Mouse (Mus musculus): Measurements from ENCODE around the gene Nlrc5. TPM values are rescaled to one million over a fixed set of nuclear protein-coding genes. Genes with fewer than 3 reads are reported as not detected.

The Nlrc5 gene
- polyA plus RNA-seq, 1 experiment: 0.16 TPM

- H3ac ChIP-seq (ENCODE audit: control insufficient read depth, insufficient read length, low read depth): no peak overlapping the region
- no peaks in the 10 kb centered on the region for H3K27me3 ChIP-seq (ENCODE audit: control insufficient read depth, insufficient read depth, insufficient read length)
- no peak for TF ChIP-seq USF1 (IDR thresholded peaks at IDR 0.05; ENCODE audit: low read depth)
- no peak for TF ChIP-seq FOSL1 (IDR thresholded peaks at IDR 0.05; ENCODE audit: insufficient read depth, low read length, poor library complexity, severe bottlenecking)
- no peak for TF ChIP-seq CTCF (IDR thresholded peaks at IDR 0.05; ENCODE audit: control insufficient read depth, insufficient read depth, insufficient read length)
- no peak for TF ChIP-seq MYOG (IDR thresholded peaks at IDR 0.05; ENCODE audit: control insufficient read depth, extremely low read depth, insufficient read length)
- no peak for TF ChIP-seq MAX (IDR thresholded peaks at IDR 0.05)
- no peak for TF ChIP-seq MYOD1 (IDR thresholded peaks at IDR 0.05; ENCODE audit: control insufficient read depth, insufficient read length, low read depth)
- no peak for TF ChIP-seq CEBPB (IDR thresholded peaks at IDR 0.05; ENCODE audit: low read depth)
- H3K79me2 ChIP-seq (ENCODE audit: control insufficient read depth, insufficient read depth): peaks cover 36% of the 10 kb centered on the region
- no peak overlapping the region for H3K4me3 ChIP-seq (ENCODE audit: insufficient read depth, poor library complexity, severe bottlenecking)
- H3K79me3 ChIP-seq (ENCODE audit: low read depth): peaks cover 22% of the 10 kb centered on the region
- H3K36me3 ChIP-seq (ENCODE audit: control insufficient read depth, insufficient read depth): peaks cover 52% of the 10 kb centered on the region
These were observed 44.6 kb upstream of the Nlrc5 start for GRCm38 (mm10) chr8:94389531-94389930.

DNA sequence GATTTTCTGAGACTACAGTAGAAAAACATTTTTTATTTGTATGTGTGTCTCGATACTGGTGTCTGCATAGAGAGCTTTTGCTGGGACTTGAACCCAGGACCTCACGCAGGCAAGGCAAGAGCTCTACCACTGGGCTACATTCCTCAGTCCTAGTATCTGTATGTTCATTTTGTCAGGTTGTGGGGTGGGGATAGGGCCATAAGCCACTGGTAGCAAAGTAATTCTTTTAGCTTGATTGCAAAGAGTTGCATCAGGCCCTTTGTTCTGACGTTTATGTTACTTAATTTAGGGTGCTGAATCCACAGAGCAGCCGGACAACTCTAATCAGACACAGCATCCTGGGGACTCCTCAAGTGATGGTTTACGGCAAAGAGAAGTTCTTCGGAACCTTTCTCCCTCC, 43.7 kb upstream of the Nlrc5 start:
- Histone ChIP-seq H3K79me2 (ENCODE audit: control insufficient read depth, insufficient read depth) (peaks cover 36% of the 10 kb centered on the region), H3K79me3 (ENCODE audit: low read depth) (peaks cover 22% of the 10 kb centered on the region), H3K4me3 (ENCODE audit: insufficient read depth, poor library complexity, severe bottlenecking) (no peak overlapping the region), H3K27me3 (ENCODE audit: control insufficient read depth, insufficient read depth, insufficient read length) (no peaks in the 10 kb centered on the region), H3K36me3 (ENCODE audit: control insufficient read depth, insufficient read depth) (peaks cover 61% of the 10 kb centered on the region), H3ac (ENCODE audit: control insufficient read depth, insufficient read length, low read depth) (no peak overlapping the region)
- no peak for TF ChIP-seq MAX (IDR thresholded peaks at IDR 0.05)
- TF ChIP-seq MYOG (IDR thresholded peaks at IDR 0.05; ENCODE audit: control insufficient read depth, extremely low read depth, insufficient read length): no peak
- no peak for TF ChIP-seq CTCF (IDR thresholded peaks at IDR 0.05; ENCODE audit: control insufficient read depth, insufficient read depth, insufficient read length)
- no peak for TF ChIP-seq CEBPB (IDR thresholded peaks at IDR 0.05; ENCODE audit: low read depth)
- no peak for TF ChIP-seq FOSL1 (IDR thresholded peaks at IDR 0.05; ENCODE audit: insufficient read depth, low read length, poor library complexity, severe bottlenecking)
- TF ChIP-seq USF1 (IDR thresholded peaks at IDR 0.05; ENCODE audit: low read depth): no peak
- TF ChIP-seq MYOD1 (IDR thresholded peaks at IDR 0.05; ENCODE audit: control insufficient read depth, insufficient read length, low read depth): no peak

GRCm38 (mm10) chr8:94390910-94391309, 43.2 kb upstream of the Nlrc5 start:
- Histone ChIP-seq H3ac (ENCODE audit: control insufficient read depth, insufficient read length, low read depth) (no peak overlapping the region), H3K27me3 (ENCODE audit: control insufficient read depth, insufficient read depth, insufficient read length) (no peaks in the 10 kb centered on the region), H3K79me2 (ENCODE audit: control insufficient read depth, insufficient read depth) (peaks cover 36% of the 10 kb centered on the region), H3K36me3 (ENCODE audit: control insufficient read depth, insufficient read depth) (peaks cover 66% of the 10 kb centered on the region), H3K4me3 (ENCODE audit: insufficient read depth, poor library complexity, severe bottlenecking) (no peak overlapping the region), H3K79me3 (ENCODE audit: low read depth) (peaks cover 22% of the 10 kb centered on the region)
- no peak for TF ChIP-seq MAX (IDR thresholded peaks at IDR 0.05)
- no peak for TF ChIP-seq FOSL1 (IDR thresholded peaks at IDR 0.05; ENCODE audit: insufficient read depth, low read length, poor library complexity, severe bottlenecking)
- TF ChIP-seq MYOD1 (IDR thresholded peaks at IDR 0.05; ENCODE audit: control insufficient read depth, insufficient read length, low read depth): no peak

- Histone ChIP-seq H3K79me2 (ENCODE audit: control insufficient read depth, insufficient read depth) (peaks cover 28% of the 10 kb centered on the region), H3K36me3 (ENCODE audit: control insufficient read depth, insufficient read depth) (peaks cover 71% of the 10 kb centered on the region), H3K79me3 (ENCODE audit: low read depth) (peaks cover 17% of the 10 kb centered on the region), H3ac (ENCODE audit: control insufficient read depth, insufficient read length, low read depth) (no peak overlapping the region), H3K4me3 (ENCODE audit: insufficient read depth, poor library complexity, severe bottlenecking) (no peak overlapping the region), H3K27me3 (ENCODE audit: control insufficient read depth, insufficient read depth, insufficient read length) (no peaks in the 10 kb centered on the region)
- TF ChIP-seq MAX (IDR thresholded peaks at IDR 0.05) (no peak), MYOG (IDR thresholded peaks at IDR 0.05; ENCODE audit: control insufficient read depth, extremely low read depth, insufficient read length) (no peak), USF1 (IDR thresholded peaks at IDR 0.05; ENCODE audit: low read depth) (no peak), CTCF (IDR thresholded peaks at IDR 0.05; ENCODE audit: control insufficient read depth, insufficient read depth, insufficient read length) (no peak), CEBPB (IDR thresholded peaks at IDR 0.05; ENCODE audit: low read depth) (no peak)
These were observed 42.0 kb upstream of the Nlrc5 start for GRCm38 (mm10) chr8:94392147-94392546.

- Histone ChIP-seq H3K27me3 (ENCODE audit: control insufficient read depth, insufficient read depth, insufficient read length) (no peaks in the 10 kb centered on the region), H3ac (ENCODE audit: control insufficient read depth, insufficient read length, low read depth) (no peak overlapping the region), H3K4me3 (ENCODE audit: insufficient read depth, poor library complexity, severe bottlenecking) (no peak overlapping the region), H3K79me2 (ENCODE audit: control insufficient read depth, insufficient read depth) (peaks cover 23% of the 10 kb centered on the region), H3K79me3 (ENCODE audit: low read depth) (peaks cover 13% of the 10 kb centered on the region), H3K36me3 (ENCODE audit: control insufficient read depth, insufficient read depth) (peaks cover 71% of the 10 kb centered on the region)
- TF ChIP-seq CTCF (IDR thresholded peaks at IDR 0.05; ENCODE audit: control insufficient read depth, insufficient read depth, insufficient read length): no peak
- TF ChIP-seq CEBPB (IDR thresholded peaks at IDR 0.05; ENCODE audit: low read depth): no peak
These were observed 41.5 kb upstream of the Nlrc5 start for GRCm38 (mm10) chr8:94392648-94393047.

- no peaks in the 10 kb centered on the region for H3K79me3 ChIP-seq (ENCODE audit: low read depth)
- TF ChIP-seq MAX (IDR thresholded peaks at IDR 0.05): no peak
- TF ChIP-seq FOSL1 (IDR thresholded peaks at IDR 0.05; ENCODE audit: insufficient read depth, low read length, poor library complexity, severe bottlenecking): no peak
- TF ChIP-seq CEBPB (IDR thresholded peaks at IDR 0.05; ENCODE audit: low read depth): no peak
- TF ChIP-seq MYOG (IDR thresholded peaks at IDR 0.05; ENCODE audit: control insufficient read depth, extremely low read depth, insufficient read length): no peak
- TF ChIP-seq USF1 (IDR thresholded peaks at IDR 0.05; ENCODE audit: low read depth): no peak
- no peak for TF ChIP-seq MYOD1 (IDR thresholded peaks at IDR 0.05; ENCODE audit: control insufficient read depth, insufficient read length, low read depth)
- no peaks in the 10 kb centered on the region for H3K79me2 ChIP-seq (ENCODE audit: control insufficient read depth, insufficient read depth)
- H3ac ChIP-seq (ENCODE audit: control insufficient read depth, insufficient read length, low read depth): no peak overlapping the region
- no peaks in the 10 kb centered on the region for H3K27me3 ChIP-seq (ENCODE audit: control insufficient read depth, insufficient read depth, insufficient read length)
- H3K36me3 ChIP-seq (ENCODE audit: control insufficient read depth, insufficient read depth): peaks cover 55% of the 10 kb centered on the region
- H3K4me3 ChIP-seq (ENCODE audit: insufficient read depth, poor library complexity, severe bottlenecking): no peak overlapping the region
These were observed 38.2 kb upstream of the Nlrc5 start for GRCm38 (mm10) chr8:94395851-94396540.
